Mouse (Mus musculus): ENCODE data around the gene Kif18a. TPM values are rescaled to one million over a fixed set of nuclear protein-coding genes. Genes with fewer than 3 reads are reported as not detected.
A peak's percentile ranks its signal among the peaks of the same experiment; 100 is the strongest.

Gene Kif18a
- 15.2 and 15.3 TPM in 2 replicates for polyA plus RNA-seq (2015; fragmentation: Nextera tagmentation; extraction: Ambion mirVana)

GRCm38 (mm10) chr2:109280600-109281340 lies at the start of gene Kif18a, which contains the start of gene Mettl15:
TSS of gene Kif18a (plus strand) at chr2:109280738.
TSS of gene Mettl15 (minus strand) at chr2:109280748.
- H3K4me2 ChIP-seq (replicated peaks): peak within 1 kb of the TSS; percentile 77
- WGBS: under 1% methylated on average over 51 of the region's 51 CpGs

GRCm38 (mm10) chr2:109233876-109234275 lies 46.7 kb upstream of the Kif18a start:
- no peak overlapping the region for H3K4me3 ChIP-seq

More at GRCm38 (mm10) chr2:109280600-109281340, at the start of gene Kif18a, which contains the start of gene Mettl15:
- no peaks in the 10 kb centered on the region for H3K9me3 ChIP-seq
- peaks cover 27% of the 10 kb centered on the region for H3K4me1 ChIP-seq
- peak within 1 kb of the TSS; percentile 78 for H3K27ac ChIP-seq (replicated peaks)
- no peaks in the 10 kb centered on the region for H3K27me3 ChIP-seq
- H3K9ac ChIP-seq (replicated peaks): peak within 1 kb of the TSS; percentile 61
- ATAC-seq (replicated peaks): peak; percentile 99
- H3K4me3 ChIP-seq: peak within 1 kb of the TSS; percentile 81
- no peaks in the 10 kb centered on the region for H3K36me3 ChIP-seq

GRCm38 (mm10) chr2:109235741-109236140 lies 44.8 kb upstream of the Kif18a start:
- no peaks in the 10 kb centered on the region for H3K36me3 ChIP-seq
- H3K4me1 ChIP-seq: no peaks in the 10 kb centered on the region
- no peak overlapping the region for H3K4me2 ChIP-seq (replicated peaks)
- no peaks in the 10 kb centered on the region for H3K27me3 ChIP-seq
- no peaks in the 10 kb centered on the region for H3K9me3 ChIP-seq
- 98% methylated on average over 1 of the region's 1 CpGs for WGBS
- H3K4me3 ChIP-seq: no peak overlapping the region
- H3K9ac ChIP-seq (replicated peaks): no peak overlapping the region
- no peak for ATAC-seq (replicated peaks)
- no peak overlapping the region for H3K27ac ChIP-seq (replicated peaks)

More at GRCm38 (mm10) chr2:109233876-109234275, 46.7 kb upstream of the Kif18a start:
- Histone ChIP-seq H3K9me3 (no peaks in the 10 kb centered on the region), H3K9ac (replicated peaks) (no peak overlapping the region), H3K27ac (replicated peaks) (no peak overlapping the region), H3K27me3 (no peaks in the 10 kb centered on the region), H3K36me3 (no peaks in the 10 kb centered on the region), H3K4me2 (replicated peaks) (no peak overlapping the region), H3K4me1 (no peaks in the 10 kb centered on the region)
- WGBS: 88% methylated on average over 4 of the region's 4 CpGs
- no peak for ATAC-seq (replicated peaks)

GRCm38 (mm10) chr2:109241947-109242346 lies 38.6 kb upstream of the Kif18a start:
- Histone ChIP-seq H3K27ac (replicated peaks) (no peak overlapping the region), H3K4me1 (no peaks in the 10 kb centered on the region), H3K9ac (replicated peaks) (no peak overlapping the region), H3K27me3 (no peaks in the 10 kb centered on the region), H3K9me3 (no peaks in the 10 kb centered on the region), H3K4me2 (replicated peaks) (no peak overlapping the region), H3K4me3 (no peak overlapping the region), H3K36me3 (no peaks in the 10 kb centered on the region)
- WGBS: 26% methylated on average over 3 of the region's 3 CpGs
- ATAC-seq (replicated peaks): no peak

GRCm38 (mm10) chr2:109262779-109263178 lies 17.8 kb upstream of the Kif18a start:
- Histone ChIP-seq H3K4me2 (replicated peaks) (no peak overlapping the region), H3K27me3 (no peaks in the 10 kb centered on the region), H3K9ac (replicated peaks) (no peak overlapping the region), H3K4me1 (no peaks in the 10 kb centered on the region), H3K27ac (replicated peaks) (no peak overlapping the region), H3K4me3 (no peak overlapping the region), H3K9me3 (no peaks in the 10 kb centered on the region), H3K36me3 (no peaks in the 10 kb centered on the region)
- 82% methylated on average over 1 of the region's 1 CpGs for WGBS
- no peak for ATAC-seq (replicated peaks)

GRCm38 (mm10) chr2:109273098-109273497 lies 7.4 kb upstream of the Kif18a start:
- Histone ChIP-seq H3K4me2 (replicated peaks) (no peak overlapping the region), H3K36me3 (no peaks in the 10 kb centered on the region), H3K9me3 (no peaks in the 10 kb centered on the region), H3K4me1 (peaks cover 7% of the 10 kb centered on the region), H3K4me3 (no peak overlapping the region), H3K9ac (replicated peaks) (no peak overlapping the region), H3K27ac (replicated peaks) (no peak overlapping the region), H3K27me3 (no peaks in the 10 kb centered on the region)
- WGBS: 97% methylated on average over 1 of the region's 1 CpGs
- ATAC-seq (replicated peaks): no peak

- 6% methylated on average over 7 of the region's 7 CpGs for WGBS
- Histone ChIP-seq H3K27me3 (no peaks in the 10 kb centered on the region), H3K4me2 (replicated peaks) (peak overlapping the region; percentile 50), H3K9me3 (no peaks in the 10 kb centered on the region), H3K9ac (replicated peaks) (peak overlapping the region; percentile 37; the same call in 1 of the 2 replicates), H3K27ac (replicated peaks) (no peak overlapping the region), H3K4me1 (peaks cover 27% of the 10 kb centered on the region), H3K36me3 (no peaks in the 10 kb centered on the region), H3K4me3 (peak overlapping the region; percentile 45)
- no peak for ATAC-seq (replicated peaks)
Measured at GRCm38 (mm10) chr2:109277593-109277992, 2.9 kb upstream of the Kif18a start.

- H3K4me3 ChIP-seq: peak overlapping the region; percentile 45
- no peak overlapping the region for H3K27ac ChIP-seq (replicated peaks)
- H3K27me3 ChIP-seq: no peaks in the 10 kb centered on the region
- H3K9me3 ChIP-seq: no peaks in the 10 kb centered on the region
- peak overlapping the region; percentile 50 for H3K4me2 ChIP-seq (replicated peaks)
- peaks cover 27% of the 10 kb centered on the region for H3K4me1 ChIP-seq
- no peak for ATAC-seq (replicated peaks)
- H3K36me3 ChIP-seq: no peaks in the 10 kb centered on the region
- H3K9ac ChIP-seq (replicated peaks): peak overlapping the region; percentile 37; the same call in 1 of the 2 replicates
- WGBS: under 1% methylated on average over 16 of the region's 16 CpGs
Measured at GRCm38 (mm10) chr2:109278036-109278435, 2.5 kb upstream of the Kif18a start.

- peak overlapping the region; percentile 61 for H3K9ac ChIP-seq (replicated peaks)
- no peaks in the 10 kb centered on the region for H3K9me3 ChIP-seq
- no peaks in the 10 kb centered on the region for H3K36me3 ChIP-seq
- no peak for ATAC-seq (replicated peaks)
- H3K27me3 ChIP-seq: no peaks in the 10 kb centered on the region
- H3K4me1 ChIP-seq: peaks cover 27% of the 10 kb centered on the region
- peak overlapping the region; percentile 78 for H3K27ac ChIP-seq (replicated peaks)
- WGBS: 5% methylated on average over 4 of the region's 4 CpGs
- peak overlapping the region; percentile 81 for H3K4me3 ChIP-seq
- peak overlapping the region; percentile 77 for H3K4me2 ChIP-seq (replicated peaks)
Measured at GRCm38 (mm10) chr2:109280272-109280599, 302 bp upstream of the Kif18a start.

GRCm38 (mm10) chr2:109281341-109281690 lies 778 bp downstream of the Kif18a start:
- H3K27ac ChIP-seq (replicated peaks): peak overlapping the region; percentile 78
- H3K4me2 ChIP-seq (replicated peaks): peak overlapping the region; percentile 77
- H3K9ac ChIP-seq (replicated peaks): peak overlapping the region; percentile 61
- no peaks in the 10 kb centered on the region for H3K27me3 ChIP-seq
- WGBS: 0% methylated on average over 1 of the region's 1 CpGs
- H3K9me3 ChIP-seq: no peaks in the 10 kb centered on the region
- H3K4me3 ChIP-seq: peak overlapping the region; percentile 81
- no peaks in the 10 kb centered on the region for H3K36me3 ChIP-seq
- peak; percentile 5; the same call in 1 of the 2 replicates for ATAC-seq (replicated peaks)
- peaks cover 27% of the 10 kb centered on the region for H3K4me1 ChIP-seq

GRCm38 (mm10) chr2:109284121-109284520 lies 3.6 kb downstream of the Kif18a start:
- no peaks in the 10 kb centered on the region for H3K9me3 ChIP-seq

GRCm38 (mm10) chr2:109289327-109289726 lies 8.8 kb downstream of the Kif18a start:
- H3K27me3 ChIP-seq: no peaks in the 10 kb centered on the region
- H3K27ac ChIP-seq (replicated peaks): no peak overlapping the region
- no peak for ATAC-seq (replicated peaks)
- no peak overlapping the region for H3K9ac ChIP-seq (replicated peaks)
- H3K4me2 ChIP-seq (replicated peaks): no peak overlapping the region
- no peaks in the 10 kb centered on the region for H3K4me1 ChIP-seq
- no peak overlapping the region for H3K4me3 ChIP-seq
- WGBS: 96% methylated on average over 6 of the region's 6 CpGs
- no peaks in the 10 kb centered on the region for H3K9me3 ChIP-seq
- peaks cover 6% of the 10 kb centered on the region; the same call in 1 of the 2 replicates for H3K36me3 ChIP-seq

More at GRCm38 (mm10) chr2:109284121-109284520, 3.6 kb downstream of the Kif18a start:
- no peak for ATAC-seq (replicated peaks)
- H3K36me3 ChIP-seq: no peaks in the 10 kb centered on the region
- H3K9ac ChIP-seq (replicated peaks): no peak overlapping the region
- peaks cover 14% of the 10 kb centered on the region for H3K4me1 ChIP-seq
- no peak overlapping the region for H3K4me3 ChIP-seq
- no peaks in the 10 kb centered on the region for H3K27me3 ChIP-seq
- 91% methylated on average over 3 of the region's 3 CpGs for WGBS
- H3K27ac ChIP-seq (replicated peaks): no peak overlapping the region
- no peak overlapping the region for H3K4me2 ChIP-seq (replicated peaks)
